Mouse (Mus musculus) embryo, embryonic 9.5 days (tissue): ENCODE measurements around the gene Lrrn2.
"Not testable (repeated sequence)": the region's sequence is repeated elsewhere in the genome, so short reads cannot be mapped to it uniquely, and the experiment has no call there.

Experiments used
- DNase-seq: peaks from one replicate; pipeline ENCODE4 v3.0.0-alpha.2; 2017; ENCODE audit errors: extremely low spot score

The Lrrn2 gene

DNA sequence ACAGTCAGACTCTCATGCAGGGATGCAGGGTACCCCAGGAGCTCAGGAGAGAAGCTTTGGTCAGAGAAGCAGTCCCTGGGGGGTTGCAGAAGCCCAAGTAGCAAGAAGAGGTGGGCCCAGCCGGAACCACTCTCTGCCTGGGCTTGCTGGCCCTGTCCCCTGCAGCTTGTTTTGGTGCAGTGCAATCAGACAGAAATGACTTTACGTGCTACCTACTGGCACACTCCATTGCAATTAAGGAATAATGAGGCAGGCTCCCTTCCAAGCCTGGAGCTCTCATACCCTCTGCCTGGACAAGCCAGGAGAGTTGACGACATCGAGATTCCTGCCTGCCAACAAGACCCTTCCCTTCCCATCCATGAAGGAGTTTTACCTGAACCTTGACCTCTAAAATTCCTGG is 50.2 kb downstream of the Lrrn2 start:
- no peak for DNase-seq

DNA sequence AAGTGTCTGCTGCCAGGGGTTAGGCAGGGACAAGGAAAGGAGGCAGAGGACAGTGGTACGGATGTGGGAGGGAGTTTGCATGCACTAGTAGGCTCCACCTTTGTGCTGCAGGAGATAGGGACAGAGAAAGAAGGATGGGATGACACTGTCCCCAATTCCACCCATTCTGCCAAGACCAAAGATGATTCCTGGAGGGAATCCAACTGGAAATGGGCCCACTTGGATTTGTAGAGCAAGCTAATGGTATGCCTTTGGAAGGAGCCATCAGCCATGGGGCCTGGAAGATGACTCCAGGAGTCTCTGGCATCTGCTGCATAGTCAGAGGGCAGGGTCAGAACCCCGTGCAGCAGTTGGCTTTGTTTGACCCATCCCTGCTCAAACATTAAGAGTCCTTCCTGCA is 52.3 kb downstream of the Lrrn2 start:
- no peak for DNase-seq

DNA sequence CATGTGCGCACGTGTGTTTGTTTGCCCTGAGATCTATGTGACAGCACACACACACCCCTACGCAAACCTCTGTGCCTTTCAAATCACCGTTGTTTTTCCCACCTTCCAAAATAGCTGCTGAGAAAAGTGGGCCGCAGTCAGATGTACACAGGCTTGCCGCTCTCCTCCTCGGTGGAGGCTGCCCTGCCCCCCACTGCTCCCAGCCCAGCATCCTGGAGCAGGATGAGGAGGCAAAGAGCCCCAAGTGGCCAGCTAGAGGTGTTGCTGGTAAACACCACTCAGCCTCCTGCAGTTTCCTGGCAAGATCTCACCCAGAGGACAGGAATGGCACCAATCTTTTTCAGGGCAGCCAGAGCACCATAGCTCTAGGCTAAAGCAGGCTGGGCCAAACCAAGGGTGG is 54.8 kb downstream of the Lrrn2 start:
- peak; percentile 52 for DNase-seq

- no peak for DNase-seq
These were observed 57.4 kb downstream of the Lrrn2 start for GRCm38 (mm10) chr1:132937296-132938030.

DNA sequence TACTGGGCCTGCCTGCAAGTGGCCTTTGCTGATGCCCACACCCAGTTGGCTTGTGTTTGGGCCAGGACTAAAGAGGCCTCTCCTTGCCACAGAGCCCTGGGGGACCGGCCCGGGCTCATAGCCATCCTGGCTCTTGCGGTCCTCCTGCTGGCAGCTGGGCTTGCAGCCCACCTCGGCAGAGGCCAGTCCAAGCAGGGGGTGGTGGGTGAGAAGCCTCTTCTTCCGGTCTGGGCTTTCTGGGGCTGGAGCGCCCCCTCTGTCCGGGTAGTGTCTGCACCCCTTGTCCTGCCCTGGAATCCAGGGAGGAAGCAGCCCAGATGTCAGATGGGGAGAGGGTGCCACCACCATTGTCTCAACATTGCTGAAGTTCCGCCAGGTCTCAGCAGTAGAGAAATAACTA is 58.9 kb downstream of the Lrrn2 start:
- no peak for DNase-seq

- no peak for DNase-seq
These were observed 65.8 kb downstream of the Lrrn2 start for GRCm38 (mm10) chr1:132945826-132946225.

- no peak for DNase-seq
These were observed 67.7 kb downstream of the Lrrn2 start for GRCm38 (mm10) chr1:132947811-132948210.

- DNase-seq, result no peak
These were observed 76.7 kb downstream of the Lrrn2 start for GRCm38 (mm10) chr1:132956809-132957208.

- no peak for DNase-seq
These were observed 81.7 kb downstream of the Lrrn2 start for GRCm38 (mm10) chr1:132961751-132962150.

- DNase-seq, result no peak
These were observed 84.0 kb downstream of the Lrrn2 start for GRCm38 (mm10) chr1:132964106-132964505.

GRCm38 (mm10) chr1:132964691-132965090 is 84.6 kb downstream of the Lrrn2 start:
- no peak for DNase-seq

DNA sequence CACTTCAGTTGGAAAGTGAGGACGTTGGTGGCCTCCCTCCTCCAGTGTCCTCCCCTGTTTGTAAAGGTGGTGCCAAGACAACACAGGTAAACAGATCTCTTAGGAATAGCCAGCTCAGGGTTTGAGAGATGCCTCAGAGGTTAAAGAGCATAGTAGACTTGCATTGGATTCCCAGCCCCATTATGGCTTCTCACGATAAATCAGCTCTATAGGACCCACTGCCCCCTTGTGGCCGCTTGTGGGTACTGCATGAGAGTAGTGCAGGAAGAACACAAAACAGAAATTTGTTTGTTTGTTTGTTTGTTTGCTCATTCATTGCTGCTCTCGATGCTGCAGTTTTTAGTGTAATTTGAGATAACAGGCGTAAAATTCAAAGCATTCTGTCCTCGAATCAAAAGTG is 88.6 kb downstream of the Lrrn2 start:
- DNase-seq, result peak; percentile 61

DNA sequence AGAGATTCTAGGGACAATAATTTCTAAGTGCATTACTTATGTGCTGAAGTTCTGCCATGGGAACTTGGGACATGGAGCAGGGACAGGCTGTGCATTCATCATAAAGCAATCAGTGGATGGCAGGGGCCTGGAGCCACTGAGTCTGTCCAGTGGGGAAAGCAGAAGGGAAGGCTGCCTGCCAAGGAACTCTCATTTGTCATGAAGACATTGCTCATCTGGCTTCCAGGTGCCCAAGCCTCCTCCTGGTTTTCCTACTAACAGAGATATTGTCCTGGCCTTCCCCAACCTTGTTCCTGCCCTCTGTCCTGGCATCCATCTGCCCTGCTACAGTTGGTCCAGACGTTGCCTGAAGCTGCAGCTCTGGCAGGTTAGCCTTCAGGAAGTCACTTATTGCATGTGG is 97.3 kb downstream of the Lrrn2 start:
- DNase-seq, result no peak

- no peak for DNase-seq
These were observed 101.2 kb downstream of the Lrrn2 start for GRCm38 (mm10) chr1:132981232-132981631.

DNA sequence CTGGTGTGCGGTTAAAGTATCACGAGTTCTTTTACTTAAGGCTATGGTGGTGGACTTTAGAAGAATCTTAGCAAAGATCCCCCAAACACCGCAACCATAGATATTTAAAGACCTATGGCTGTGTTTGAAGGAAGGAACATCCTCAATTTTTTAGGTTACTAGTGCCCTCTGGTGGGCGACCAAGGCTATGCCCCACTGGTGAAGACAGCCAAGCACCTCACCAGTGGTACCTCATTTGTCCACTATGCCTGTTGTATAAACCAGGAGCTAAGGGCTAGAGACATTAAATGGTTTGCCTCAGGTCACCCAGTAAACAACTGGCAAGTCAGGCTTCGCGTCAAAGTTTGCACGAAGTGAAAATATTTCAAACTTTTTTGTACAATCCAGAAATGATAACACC is 102.7 kb downstream of the Lrrn2 start:
- peak; percentile 61 for DNase-seq

DNA sequence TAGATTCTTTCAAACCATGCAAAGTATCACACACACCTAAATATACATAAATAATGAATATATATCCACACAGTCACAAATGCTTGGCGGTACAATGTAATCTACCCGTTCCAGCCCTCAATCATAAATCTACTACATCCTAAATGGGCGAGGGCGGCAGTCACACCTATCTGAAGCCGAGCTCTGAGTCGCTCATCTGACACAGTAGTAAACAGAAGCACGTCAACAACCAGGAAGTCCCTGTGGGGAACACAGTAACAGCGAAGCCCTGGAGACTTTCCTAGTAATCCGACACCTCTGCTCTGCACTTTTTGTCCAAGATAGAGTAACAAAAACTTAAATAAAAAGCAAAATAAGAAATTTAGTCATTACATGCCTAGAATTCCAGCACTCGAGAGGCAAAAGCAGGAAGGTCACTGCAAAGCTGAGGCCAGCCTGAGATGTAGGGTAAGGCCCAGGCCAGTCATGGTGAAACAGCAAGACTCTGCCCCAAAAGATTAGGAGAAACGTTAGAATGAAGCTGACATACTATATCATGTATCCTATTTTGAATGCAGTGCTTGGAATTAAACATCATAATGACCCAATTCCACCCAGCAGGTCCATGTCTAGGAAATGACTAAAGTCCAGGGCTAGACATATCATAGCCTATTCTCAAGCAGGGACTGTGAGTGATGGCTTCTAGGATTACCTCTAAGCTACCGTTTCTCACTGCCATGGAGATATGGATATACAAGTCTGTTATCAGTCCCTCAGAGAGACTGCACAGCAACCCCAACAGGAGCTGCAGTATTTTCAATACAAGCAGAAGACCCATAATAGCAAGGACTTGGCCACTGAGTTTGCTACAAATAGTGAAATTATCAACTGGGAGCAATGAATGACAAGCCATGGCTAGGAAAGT is 108.7 kb downstream of the Lrrn2 start:
- not testable (repeated sequence) for DNase-seq
